Mouse (Mus musculus): ENCODE data around the gene Bcdin3d. TPM values are rescaled to one million over a fixed set of nuclear protein-coding genes. Genes with fewer than 3 reads are reported as not detected.

The Bcdin3d gene
- total and polyA plus RNA-seq, 3 experiments: 7.8 to 31.3 (median 13.7) TPM

GRCm38 (mm10) chr15:99505324-99506095 lies 31.0 kb upstream of the Bcdin3d start:
- peaks cover 11% of the 10 kb centered on the region in 2 experiments for H3K27me3 ChIP-seq (ENCODE audit: control insufficient read depth in 1 of 2, insufficient read depth in 2 of 2, low read length in 2 of 2)
- H3K9me3 ChIP-seq (replicated peaks; ENCODE audit: insufficient read depth, low read length): no peaks in the 10 kb centered on the region
- H3K36me3 ChIP-seq (ENCODE audit: control insufficient read depth in 1 of 2, insufficient read depth in 2 of 2, low read length in 2 of 2): no peaks in the 10 kb centered on the region
- H3K79me2 ChIP-seq (ENCODE audit: control insufficient read depth, insufficient read depth, low read length, poor library complexity): no peaks in the 10 kb centered on the region
- no peak overlapping the region for H3K27ac ChIP-seq (ENCODE audit: control insufficient read depth, low read depth, low read length)
- no peak for TF ChIP-seq POLR2A (IDR thresholded peaks at IDR 0.05; ENCODE audit: control insufficient read depth in 1 of 2, insufficient read depth in 1 of 2, low read depth in 1 of 2, low read length in 2 of 2, poor library complexity in 1 of 2)
- TF ChIP-seq MXI1 (IDR thresholded peaks at IDR 0.05; ENCODE audit: low read depth, low read length): no peak
- no peak for TF ChIP-seq NRF1 (IDR thresholded peaks at IDR 0.05; ENCODE audit: insufficient read depth, low read depth, low read length, poor library complexity, severe bottlenecking)
- H3K4me3 ChIP-seq (ENCODE audit: control insufficient read depth in 1 of 2, insufficient read depth in 1 of 2, low read depth in 2 of 2, low read length in 2 of 2): no peak overlapping the region
- H3K4me1 ChIP-seq (ENCODE audit: control insufficient read depth in 1 of 2, insufficient read depth in 2 of 2, low read length in 2 of 2): no peaks in the 10 kb centered on the region
- DNase-seq (ENCODE audit: low read depth, low spot score): no peak
- H3K9ac ChIP-seq (ENCODE audit: control insufficient read depth, low read depth, low read length, poor library complexity, severe bottlenecking): no peak overlapping the region

DNA sequence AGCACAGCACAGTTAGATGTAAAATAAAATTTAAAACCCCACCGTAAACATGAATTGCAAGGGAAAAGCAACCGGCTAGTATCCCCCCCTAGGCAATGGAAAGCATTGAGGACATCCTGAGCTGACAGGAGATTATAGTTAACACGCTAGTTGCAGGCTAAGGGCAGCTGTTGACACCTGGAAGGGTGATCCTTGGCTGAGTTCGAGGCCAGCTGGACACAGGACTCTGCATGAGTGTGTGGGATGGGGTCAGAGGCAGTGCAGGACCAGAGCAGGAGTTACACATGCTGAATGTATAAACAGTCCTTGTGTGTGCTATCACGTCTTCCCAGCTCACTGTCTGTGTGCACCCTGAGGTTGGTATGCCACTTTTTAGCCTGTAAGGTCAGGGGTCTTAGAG lies 28.7 kb upstream of the Bcdin3d start:
- Histone ChIP-seq H3K36me3 (ENCODE audit: control insufficient read depth in 1 of 2, insufficient read depth in 2 of 2, low read length in 2 of 2) (peaks cover 0 to 4% of the 10 kb centered on the region in 2 experiments; a peak in 2 of 4 replicates), H3K27ac (ENCODE audit: control insufficient read depth, low read depth, low read length) (no peak overlapping the region), H3K9ac (ENCODE audit: control insufficient read depth, low read depth, low read length, poor library complexity, severe bottlenecking) (no peak overlapping the region), H3K4me1 (ENCODE audit: control insufficient read depth in 1 of 2, insufficient read depth in 2 of 2, low read length in 2 of 2) (peaks cover under 1 to 15% of the 10 kb centered on the region in 2 experiments; a peak in 3 of 4 replicates), H3K9me3 (replicated peaks; ENCODE audit: insufficient read depth, low read length) (no peaks in the 10 kb centered on the region), H3K79me2 (ENCODE audit: control insufficient read depth, insufficient read depth, low read length, poor library complexity) (no peaks in the 10 kb centered on the region), H3K4me3 (ENCODE audit: control insufficient read depth in 1 of 2, insufficient read depth in 1 of 2, low read depth in 2 of 2, low read length in 2 of 2) (no peak overlapping the region), H3K27me3 (ENCODE audit: control insufficient read depth in 1 of 2, insufficient read depth in 2 of 2, low read length in 2 of 2) (peaks cover 3 to 6% of the 10 kb centered on the region in 2 experiments; a peak in 3 of 4 replicates)
- TF ChIP-seq E2F4 (IDR thresholded peaks at IDR 0.05; ENCODE audit: borderline replicate concordance, low read depth, low read length): no peak
- TF ChIP-seq MEF2A (IDR thresholded peaks at IDR 0.05; ENCODE audit: extremely low read depth, insufficient replicate concordance, low read depth, low read length, poor library complexity, severe bottlenecking): no peak
- TF ChIP-seq MAZ (IDR thresholded peaks at IDR 0.05; ENCODE audit: low read depth, low read length): no peak
- no peak for TF ChIP-seq USF1 (IDR thresholded peaks at IDR 0.05; ENCODE audit: low read depth, low read length)
- TF ChIP-seq ZNF384 (IDR thresholded peaks at IDR 0.05; ENCODE audit: low read depth, low read length): no peak
- no peak for TF ChIP-seq POLR2AphosphoS2 (IDR thresholded peaks at IDR 0.05; ENCODE audit: low read length)
- no peak for TF ChIP-seq RAD21 (IDR thresholded peaks at IDR 0.05; ENCODE audit: low read depth, low read length)
- no peak for TF ChIP-seq MAFK (IDR thresholded peaks at IDR 0.05; ENCODE audit: borderline replicate concordance, low read depth, low read length)
- no peak for TF ChIP-seq ZC3H11A (IDR thresholded peaks at IDR 0.05; ENCODE audit: low read depth, low read length)
- no peak for TF ChIP-seq CHD1 (IDR thresholded peaks at IDR 0.05; ENCODE audit: low read depth, low read length)
- no peak for TF ChIP-seq MAX (IDR thresholded peaks at IDR 0.05; ENCODE audit: low read length)
- no peak for TF ChIP-seq MXI1 (IDR thresholded peaks at IDR 0.05; ENCODE audit: low read depth, low read length)
- TF ChIP-seq POLR2A (IDR thresholded peaks at IDR 0.05; ENCODE audit: control insufficient read depth in 1 of 2, insufficient read depth in 1 of 2, low read depth in 1 of 2, low read length in 2 of 2, poor library complexity in 1 of 2): no peak
- no peak for DNase-seq (ENCODE audit: low read depth, low spot score)
